Mouse (Mus musculus) cerebellum, adult 11-12 months (tissue): ENCODE data around the gene Hist2h3c1.
"Not testable (repeated sequence)": the region's sequence is repeated elsewhere in the genome, so short reads cannot be mapped to it uniquely, and the experiment has no call there.

Source experiments
- DNase-seq: peaks from one replicate; pipeline ENCODE4 v3.0.0; 2022

Gene Hist2h3c1

DNA sequence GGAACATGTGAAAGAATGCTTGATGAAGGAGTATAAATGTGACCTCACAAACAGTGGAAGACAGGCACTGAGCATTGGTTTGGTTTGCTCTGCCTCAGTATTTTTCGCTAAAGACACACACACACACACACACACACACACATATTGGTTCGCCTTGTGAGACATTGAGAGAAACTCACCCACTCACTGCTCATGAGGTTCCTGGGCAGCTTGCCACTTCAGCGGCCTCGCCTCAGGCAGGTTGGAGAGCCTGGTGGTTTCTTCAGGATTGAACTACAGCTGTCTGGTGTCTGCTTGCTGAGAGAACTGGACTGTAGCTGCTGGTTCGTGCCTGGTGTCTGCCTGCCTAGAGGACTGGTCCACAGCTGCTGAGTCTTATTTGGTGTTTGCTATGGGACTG, 13.7 kb downstream of the Hist2h3c1 start:
- no peak for DNase-seq

DNA sequence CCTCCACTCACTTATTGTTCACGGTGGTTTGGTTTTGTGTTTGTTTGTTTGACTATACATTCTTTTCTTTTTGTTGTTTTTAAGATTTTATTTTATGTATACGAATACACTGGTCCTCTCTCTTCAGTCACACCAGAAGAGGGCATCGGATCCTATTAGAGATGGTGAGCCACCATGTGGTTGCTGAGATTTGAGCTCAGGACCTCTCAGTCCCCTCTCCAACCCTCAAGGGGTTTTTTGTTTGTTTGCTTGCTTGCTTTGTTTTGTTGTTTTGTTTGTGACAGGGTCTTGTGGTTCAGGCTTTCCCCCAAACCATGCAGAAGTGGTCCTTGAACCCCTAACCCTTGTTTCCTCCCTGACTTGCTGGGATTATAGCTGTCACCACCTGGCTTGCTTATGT, 15.1 kb downstream of the Hist2h3c1 start:
- DNase-seq: no peak

DNA sequence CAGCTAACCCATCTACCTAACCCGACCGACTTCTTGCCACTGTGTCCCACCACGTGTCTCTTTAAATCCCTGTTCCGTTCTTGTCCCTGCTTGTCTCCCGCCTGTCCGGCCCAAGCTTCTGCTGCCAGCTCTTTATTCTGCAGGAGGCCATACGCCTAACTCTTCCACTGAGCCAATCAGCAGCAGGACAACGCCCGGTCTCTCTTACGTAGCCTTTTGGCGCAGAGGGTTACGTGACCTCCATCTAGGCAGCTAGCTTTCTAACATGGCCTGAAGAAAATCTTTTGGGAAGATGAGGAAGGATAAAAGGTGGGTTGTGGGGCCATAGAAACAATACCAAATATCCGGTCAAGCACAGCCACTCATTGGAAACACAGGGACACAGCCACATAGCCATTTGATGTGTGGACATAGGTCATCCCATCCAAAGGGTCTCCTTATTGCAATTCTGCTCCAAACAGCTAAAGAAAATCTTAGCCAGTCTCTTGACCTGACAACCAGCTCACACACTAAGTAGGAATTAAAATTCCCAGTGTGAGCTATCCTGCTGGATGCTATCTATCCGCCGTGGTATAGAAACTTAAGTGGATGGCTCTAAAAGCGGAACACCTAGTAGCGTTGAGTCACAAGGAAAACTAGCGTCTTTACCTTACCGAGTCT, 15.9 kb downstream of the Hist2h3c1 start:
- peak; percentile 95 for DNase-seq

DNA sequence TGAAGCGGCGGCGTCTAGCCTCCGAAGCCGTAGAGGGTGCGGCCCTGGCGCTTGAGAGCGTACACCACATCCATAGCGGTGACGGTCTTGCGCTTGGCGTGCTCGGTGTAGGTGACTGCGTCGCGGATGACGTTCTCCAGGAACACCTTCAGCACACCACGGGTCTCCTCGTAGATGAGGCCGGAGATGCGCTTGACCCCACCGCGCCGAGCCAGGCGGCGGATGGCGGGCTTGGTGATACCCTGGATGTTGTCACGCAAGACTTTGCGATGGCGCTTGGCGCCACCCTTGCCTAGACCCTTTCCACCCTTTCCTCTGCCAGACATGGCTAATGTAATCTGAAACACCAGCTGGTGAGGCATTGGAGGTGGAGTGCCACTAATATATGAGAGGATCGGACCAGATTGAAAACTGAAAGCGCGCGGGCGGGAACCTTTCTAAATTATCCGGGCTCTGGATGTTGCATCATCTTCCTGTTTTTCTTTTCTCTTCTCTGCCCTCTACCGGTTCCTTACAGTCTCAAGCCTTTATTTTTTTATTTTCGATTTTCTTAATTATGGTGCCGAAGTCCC, 16.6 kb downstream of the Hist2h3c1 start, which contains the start of gene Hist2h4:
Hist2h4 (minus strand) TSS at position 333 of the 572 bp plus-strand sequence.
- DNase-seq: peak; percentile 97

DNA sequence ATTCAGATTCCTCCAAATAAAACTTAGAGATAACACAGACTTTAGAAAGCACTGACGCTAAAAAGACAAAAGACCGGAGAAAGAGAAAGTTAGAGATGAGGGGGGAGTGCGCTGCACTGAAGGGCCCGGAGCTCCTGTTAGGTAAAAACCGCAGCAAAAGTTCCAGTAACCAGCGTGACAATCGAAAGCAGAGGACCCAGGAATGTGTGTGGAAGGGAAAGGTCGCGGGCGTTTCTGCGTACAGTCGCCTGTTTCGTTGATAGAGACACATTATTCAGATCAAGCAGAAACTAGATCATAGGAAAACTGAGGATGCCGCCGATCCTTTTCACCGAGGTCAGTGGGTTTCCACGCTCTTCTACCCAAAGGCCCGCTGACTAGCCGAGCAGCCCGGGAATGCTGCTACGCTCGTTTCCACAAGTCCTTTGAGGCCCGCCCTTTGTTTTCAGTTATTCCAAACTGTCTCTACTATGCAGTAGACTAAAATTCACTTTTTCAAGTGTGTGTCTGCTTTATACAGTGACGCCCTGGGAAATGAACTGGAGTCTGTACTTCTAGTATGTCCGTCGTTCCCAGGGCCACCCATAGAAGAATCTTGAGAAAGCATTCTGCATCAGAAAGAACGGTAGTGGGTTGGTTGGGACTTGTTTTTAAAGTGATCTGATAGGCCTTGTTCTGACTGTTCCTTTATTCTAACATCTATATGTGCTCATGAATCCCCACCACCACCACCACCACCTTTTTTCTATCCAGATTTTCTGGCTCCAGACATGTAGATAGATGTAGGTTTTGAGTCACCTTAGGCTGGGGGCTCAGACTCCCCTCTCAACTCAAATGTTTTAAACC, 17.3 kb downstream of the Hist2h3c1 start:
- DNase-seq: peak; percentile 58

DNA sequence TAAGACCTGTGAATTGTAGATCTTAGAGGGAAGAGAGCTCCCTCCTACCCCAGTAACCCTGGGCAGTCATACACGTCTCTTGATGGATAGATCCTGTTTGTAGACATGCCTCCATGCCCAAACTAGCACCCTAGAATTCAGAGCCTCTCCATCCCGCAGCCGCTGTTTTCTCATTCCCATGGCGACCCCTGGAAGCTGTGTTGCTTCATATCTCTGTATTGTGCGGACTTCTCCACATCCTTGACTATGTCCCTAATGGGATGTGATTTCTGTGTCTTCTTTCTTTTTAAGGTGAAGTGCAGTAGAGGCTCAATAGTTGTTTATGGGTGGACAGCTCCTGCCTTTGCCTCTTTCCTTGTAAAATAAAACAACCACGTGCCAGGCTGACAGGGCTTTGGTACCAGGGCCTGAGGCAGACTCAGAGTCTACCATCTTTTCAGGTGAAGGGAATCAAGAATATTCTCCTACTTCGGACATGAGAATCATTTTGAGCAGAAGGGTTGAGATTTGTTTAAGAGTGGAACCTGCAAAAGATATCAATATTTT, 18.0 kb downstream of the Hist2h3c1 start:
- DNase-seq: peak; percentile 32

DNA sequence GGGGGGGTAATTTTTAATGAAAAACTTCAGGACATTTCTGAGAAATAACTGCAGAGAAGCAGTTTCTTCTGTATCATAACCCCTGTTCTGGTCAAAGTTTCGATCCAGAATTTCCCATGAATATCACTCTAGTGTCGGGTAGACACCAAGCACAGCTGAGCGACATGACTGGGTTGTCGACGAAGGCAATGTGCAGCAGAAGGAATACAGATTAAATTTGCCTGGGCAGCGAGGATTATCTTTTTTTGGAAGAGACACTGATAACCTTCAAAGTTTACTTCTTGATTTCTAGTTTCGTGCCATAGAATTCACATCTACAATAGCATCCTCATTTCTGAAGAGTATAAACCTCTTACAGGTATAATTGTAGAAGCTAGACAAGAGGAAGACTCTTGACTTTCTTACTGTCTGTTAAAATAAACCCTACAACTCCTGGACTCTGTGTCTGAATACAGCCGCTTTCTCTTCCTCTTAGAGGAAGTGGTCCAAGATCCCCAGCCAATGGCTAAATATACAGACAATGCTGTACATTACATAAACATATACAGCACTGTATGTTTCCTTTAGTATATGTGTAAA, 19.7 kb downstream of the Hist2h3c1 start:
- DNase-seq: no peak

DNA sequence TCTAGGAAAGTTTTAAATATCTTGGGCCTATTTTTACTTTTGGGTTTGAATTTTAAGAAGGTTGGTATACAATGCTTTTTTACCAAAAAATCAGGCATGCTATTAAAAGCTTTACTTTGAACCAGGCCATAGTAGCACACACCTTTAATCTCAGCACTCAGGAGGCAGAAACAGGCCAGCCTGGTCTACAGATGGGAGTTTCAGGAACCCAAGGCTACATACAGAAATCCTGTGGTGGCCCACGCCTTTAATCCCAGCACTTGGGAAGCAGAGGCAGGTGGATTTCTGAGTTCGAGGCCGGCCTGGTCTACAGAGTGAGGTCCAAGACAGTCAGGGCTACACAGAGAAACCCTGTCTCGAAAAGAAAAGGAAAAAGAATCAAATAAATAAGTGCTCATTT, 21.1 kb downstream of the Hist2h3c1 start:
- no peak for DNase-seq

DNA sequence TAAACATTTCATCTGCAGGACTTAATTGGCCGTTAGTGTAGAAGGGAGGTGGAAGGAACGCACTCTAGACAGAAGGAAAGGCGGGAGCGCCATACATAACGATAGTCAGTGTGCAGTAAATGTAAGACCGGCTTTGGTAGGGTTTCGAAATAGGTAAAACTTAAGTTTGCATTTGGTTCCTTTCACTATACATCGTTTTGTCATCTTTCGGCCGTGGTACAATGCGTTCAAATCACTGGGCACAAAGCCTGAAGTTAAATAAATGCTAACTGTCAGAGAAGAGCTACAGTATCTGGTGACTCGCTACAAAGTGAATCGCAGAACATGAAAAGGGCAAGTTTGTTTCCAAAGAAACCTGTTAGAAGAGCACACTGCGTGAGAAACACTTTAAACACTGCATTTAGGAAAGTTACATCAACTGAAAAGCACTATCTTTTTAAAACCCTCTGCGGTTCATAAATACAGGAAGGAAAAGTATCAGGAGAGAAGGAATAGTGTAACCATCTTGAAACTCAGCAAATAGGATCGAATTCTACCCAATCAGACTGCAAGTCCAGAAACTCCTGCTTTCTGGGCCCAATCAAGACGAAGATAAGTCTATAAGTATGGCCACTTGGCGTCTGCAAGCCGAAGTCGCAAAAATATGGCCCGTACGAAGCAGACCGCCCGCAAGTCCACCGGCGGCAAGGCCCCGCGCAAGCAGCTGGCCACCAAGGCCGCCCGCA, 21.7 kb downstream of the Hist2h3c1 start, which contains the start of gene Hist2h3b:
Hist2h3b (plus strand) TSS at position 604 of the 725 bp plus-strand sequence.
- peak; percentile 85 for DNase-seq

DNA sequence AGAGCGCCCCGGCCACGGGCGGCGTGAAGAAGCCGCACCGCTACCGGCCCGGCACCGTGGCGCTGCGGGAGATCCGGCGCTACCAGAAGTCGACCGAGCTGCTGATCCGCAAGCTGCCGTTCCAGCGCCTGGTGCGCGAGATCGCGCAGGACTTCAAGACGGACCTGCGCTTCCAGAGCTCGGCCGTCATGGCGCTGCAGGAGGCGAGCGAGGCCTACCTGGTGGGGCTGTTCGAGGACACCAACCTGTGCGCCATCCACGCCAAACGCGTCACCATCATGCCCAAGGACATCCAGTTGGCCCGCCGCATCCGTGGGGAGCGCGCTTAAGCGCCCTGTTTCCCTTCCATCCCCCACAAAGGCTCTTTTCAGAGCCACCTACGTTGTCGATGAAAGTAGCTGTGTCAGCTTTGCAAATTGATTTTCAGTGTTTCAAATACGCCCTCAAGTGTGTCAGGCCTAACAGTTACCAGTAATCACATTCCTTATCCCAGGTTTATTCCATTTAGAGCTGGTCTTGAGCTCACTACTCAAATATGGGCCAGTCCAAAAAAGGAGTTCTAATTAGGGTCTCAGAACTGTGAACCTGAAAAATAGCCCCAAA, 22.4 kb downstream of the Hist2h3c1 start:
- DNase-seq: peak; percentile 68

DNA sequence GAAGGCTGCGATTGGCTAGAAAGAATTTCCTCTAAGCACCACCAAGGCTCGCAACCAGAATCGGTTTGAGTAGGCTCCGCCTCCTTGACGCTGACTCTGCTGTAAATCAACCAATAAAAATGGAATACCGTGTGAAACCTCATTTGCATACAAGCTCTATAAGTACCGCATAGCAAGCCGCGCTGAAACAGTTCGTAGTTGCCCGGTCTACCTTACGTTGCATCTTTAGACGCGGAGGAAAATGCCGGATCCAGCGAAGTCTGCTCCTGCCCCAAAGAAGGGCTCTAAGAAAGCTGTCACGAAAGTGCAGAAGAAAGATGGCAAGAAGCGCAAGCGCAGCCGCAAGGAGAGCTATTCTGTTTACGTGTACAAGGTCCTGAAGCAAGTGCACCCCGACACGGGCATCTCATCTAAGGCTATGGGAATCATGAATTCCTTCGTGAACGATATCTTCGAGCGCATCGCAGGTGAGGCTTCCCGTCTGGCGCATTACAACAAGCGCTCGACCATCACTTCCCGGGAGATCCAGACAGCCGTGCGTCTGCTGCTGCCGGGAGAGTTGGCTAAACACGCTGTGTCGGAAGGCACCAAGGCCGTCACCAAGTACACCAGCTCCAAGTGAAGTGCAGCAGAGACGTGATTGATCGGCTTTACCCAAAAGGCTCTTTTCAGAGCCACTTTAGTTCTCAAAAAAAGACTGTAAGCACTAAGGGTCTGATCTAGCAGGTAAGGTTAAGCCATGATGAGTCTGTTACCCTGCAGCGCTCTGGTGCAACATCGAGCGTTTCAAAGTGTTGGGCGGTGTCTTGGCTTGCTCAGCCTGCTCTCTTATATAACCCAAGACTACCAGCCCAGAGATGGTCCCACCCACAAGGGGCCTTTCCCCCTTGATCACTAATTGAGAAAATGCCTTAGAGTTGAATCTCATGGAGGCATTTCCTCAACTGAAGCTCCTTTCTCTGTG, 23.3 kb downstream of the Hist2h3c1 start, which contains the start of gene Hist2h2bb:
Hist2h2bb (plus strand) TSS at position 242 of the 964 bp plus-strand sequence.
- peak; percentile 96 for DNase-seq

DNA sequence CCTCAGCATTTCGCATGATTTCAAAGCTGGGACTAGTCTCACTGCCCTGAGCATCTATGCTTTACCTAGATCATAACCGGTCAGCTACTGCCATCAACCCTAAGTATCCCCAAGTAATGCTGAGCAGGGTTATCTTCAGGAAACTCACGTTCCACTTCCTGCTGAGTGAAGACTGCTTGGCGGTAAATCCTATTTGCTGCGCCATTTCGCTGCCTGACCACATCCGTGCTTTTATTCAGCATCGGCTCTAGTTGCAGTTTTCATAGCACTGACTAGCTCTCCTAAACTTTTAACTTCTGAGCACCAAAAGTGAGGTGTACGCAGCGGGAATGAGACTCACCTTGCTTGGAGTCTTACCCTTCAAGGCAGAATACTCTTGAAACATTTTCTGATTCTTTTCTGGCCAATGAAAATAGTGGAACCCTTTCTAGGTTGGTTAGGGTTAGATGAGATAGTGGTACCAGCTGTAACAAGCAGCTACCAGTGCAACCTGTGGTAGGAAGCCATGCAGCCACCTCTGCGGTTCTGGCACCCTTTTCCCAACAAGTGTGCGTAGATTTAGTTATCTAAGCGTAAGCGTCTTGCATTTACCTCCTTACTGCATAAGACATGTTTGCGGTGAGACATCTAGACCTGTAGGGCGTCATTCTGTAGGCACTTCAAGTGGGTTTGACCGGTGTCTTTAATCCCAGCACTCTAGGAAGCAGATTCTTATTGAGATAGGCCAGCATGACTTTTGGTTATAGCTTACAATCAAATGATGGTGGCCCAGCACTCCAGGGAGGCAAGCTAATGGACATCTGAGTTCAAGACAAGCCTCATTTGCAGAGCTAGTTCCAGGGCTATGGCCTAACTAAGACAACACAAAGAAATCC, 27.3 kb downstream of the Hist2h3c1 start:
- no peak for DNase-seq

DNA sequence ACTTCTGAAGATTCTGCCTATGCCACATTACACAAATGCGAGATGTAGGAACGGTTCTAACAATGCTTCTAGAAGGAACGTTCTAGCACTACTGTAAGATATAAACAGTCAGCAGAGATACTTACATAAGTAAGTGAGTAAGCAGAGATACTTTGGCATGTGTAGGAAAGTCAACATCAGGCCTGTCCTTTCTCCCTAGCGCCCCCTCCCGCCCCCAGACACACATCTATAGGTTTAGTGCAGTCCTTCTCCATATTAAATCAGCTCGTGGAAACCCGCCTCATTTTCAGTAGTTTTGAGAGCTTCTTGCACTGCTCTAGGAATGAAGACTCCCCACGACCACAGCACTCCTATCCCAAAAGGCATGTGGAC, 30.9 kb downstream of the Hist2h3c1 start:
- DNase-seq: no peak

DNA sequence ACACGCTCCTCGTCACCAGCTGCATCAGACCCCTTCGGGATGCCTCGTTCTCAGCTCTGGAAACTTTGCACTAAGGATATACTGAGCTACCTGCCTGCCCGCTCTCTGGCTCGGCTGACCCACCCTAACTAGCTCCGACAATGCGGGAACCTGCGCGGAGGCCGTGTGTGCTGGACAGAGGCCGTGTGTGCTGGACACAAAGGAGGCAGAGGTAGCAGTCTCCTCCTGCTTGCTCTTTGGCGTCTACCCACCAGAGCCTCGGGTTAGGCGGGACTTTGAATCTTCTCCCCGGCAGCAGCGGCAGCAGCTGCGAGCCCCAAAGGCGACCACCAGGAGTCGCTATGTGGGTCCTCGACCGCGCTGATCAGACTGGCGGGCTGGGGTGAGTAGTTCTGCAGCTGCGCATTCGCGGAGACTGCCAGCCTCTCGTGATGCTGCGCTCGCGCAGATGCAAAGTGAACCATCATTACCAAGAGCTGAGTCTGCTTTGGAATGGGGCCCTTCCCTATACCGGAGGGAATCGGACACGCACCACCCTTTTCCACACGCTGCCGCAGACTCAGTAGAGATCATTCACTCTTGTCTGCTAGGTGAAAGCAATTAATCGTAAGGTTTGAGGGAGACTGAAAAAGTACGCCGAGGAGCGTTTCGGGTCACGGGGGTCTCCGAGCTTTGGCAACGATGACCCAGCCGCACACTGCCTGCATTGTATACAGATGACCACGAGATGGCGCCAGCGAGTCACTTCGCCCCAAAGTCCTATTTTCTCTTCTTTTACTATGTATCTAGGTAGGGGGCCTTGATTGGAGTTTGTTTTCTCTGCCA, 31.5 kb downstream of the Hist2h3c1 start:
- DNase-seq: peak; percentile 91

DNA sequence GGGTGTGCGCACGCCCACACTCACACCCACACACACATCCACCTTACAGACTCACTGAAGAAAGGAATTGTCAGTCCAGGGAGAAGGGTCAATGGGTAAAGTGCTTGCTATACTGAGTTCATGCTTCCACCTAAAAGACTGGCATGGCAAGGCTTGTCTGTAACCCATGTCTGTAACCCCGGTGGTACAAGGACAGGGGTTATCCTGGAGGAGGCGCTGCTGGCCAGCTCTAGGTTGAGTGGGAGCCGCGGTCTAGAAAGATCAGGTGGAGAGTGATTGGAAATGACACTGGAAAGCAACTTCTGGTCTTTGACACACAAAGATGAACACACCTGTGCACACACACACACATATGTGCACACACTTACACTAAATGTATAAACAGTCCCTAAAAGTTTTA, 34.2 kb downstream of the Hist2h3c1 start:
- DNase-seq: no peak

DNA sequence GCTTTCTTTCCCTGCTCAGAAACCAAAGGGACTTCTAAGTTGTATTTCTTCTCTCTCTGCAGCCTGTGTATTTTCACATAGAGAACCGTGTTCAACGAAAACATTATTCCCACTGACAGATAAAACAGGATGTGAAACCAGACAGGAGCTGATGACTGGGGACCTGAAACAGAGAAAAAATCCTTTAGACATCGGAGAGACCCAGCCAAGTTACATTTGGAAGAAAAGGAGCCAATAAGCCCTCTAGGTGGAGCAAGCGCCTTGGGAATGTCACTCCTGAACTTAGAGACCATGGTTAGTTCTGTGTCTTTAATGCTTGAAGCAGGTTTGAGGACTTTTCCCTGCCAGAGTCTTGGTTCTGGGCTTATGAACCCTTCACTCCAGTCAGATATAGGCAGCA, 38.0 kb downstream of the Hist2h3c1 start:
- no peak for DNase-seq

DNA sequence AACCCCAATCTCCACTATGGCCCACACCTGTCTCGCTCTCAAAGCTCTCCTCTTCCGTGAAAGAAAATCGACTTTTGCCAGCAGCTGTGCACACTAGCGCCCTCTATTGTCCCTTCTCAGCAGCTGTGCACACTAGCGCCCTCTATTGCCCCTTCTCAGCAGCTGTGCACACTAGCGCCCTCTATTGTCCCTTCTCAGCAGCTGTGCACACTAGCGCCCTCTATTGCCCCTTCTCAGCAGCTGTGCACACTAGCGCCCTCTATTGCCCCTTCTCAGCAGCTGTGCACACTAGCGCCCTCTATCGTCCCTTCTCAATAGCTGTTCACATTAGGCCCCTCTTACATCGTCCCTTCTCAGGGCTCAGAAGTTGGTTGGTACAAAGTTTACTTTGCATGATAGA, 40.8 kb downstream of the Hist2h3c1 start:
- DNase-seq: not testable (repeated sequence)

DNA sequence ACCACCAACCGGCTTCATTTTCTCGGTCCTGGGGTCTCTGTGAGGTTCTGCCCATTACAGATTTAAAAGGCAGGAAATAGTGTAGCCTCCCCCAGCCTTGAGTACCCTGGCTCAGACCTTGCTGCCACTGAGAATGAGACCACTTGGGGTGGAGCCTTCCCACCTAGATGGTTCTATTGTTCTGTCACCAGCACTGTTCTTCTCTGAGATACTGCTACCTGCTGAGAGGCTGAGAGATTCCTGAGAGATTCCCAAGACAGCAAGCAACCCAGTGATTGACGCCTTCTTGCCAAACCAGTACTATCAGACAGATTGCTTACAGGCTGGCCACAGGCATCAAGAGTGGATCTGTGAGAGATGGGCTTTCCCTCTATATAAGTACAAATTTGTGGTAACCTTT, 42.7 kb downstream of the Hist2h3c1 start:
- no peak for DNase-seq

DNA sequence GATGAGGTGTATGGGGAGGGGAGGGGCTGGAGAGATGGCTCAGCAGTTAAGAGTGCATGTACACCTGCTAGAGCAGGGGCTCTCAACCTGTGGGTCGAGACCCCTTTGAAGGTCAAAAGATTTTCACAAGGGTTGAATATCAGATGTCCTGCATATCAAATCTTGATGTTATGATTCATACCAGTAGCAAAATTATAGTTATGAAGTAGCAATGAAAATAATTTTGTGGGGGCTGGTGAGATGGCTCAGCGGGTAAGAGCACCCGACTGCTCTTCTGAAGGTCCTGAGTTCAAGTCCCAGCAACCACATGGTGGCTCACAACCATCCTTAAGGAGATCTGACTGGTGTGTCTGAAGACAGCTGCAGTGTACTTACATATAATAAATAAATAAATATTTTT, 44.2 kb downstream of the Hist2h3c1 start:
- not testable (repeated sequence) for DNase-seq
